Mouse (Mus musculus) layer of hippocampus, postnatal 36 days (tissue): ENCODE results near the gene Ccdc130. TPM values are rescaled to one million over a fixed set of nuclear protein-coding genes. Genes with fewer than 3 reads are reported as not detected.
A peak's percentile ranks its signal among the peaks of the same experiment; 100 is the strongest.

ENCODE experiments used
- DNase-seq, 2 experiments: peaks; one replicate each; pipeline ENCODE4 v3.0.0; 2022
- total RNA-seq, 2 experiments: library from RNA; stranded (reverse); gene quantifications; 2 replicates each; pipeline ENCODE4 v1.2.3; 2021

Gene Ccdc130
- total RNA-seq, 2 experiments from 2014 or later, result 28.4 to 30.9 TPM

- peak; percentile 98 for DNase-seq
These were observed 33.1 kb downstream of the Ccdc130 start, which contains the start of gene Zswim4 for GRCm38 (mm10) chr8:84236998-84237473. Zswim4 (minus strand) TSS chr8:84237055.

- no peak for DNase-seq
These were observed 33.7 kb downstream of the Ccdc130 start for GRCm38 (mm10) chr8:84236410-84236997.

- DNase-seq, result no peak
These were observed 34.3 kb downstream of the Ccdc130 start for GRCm38 (mm10) chr8:84235746-84236409.

- DNase-seq, result no peak
These were observed 37.1 kb downstream of the Ccdc130 start for GRCm38 (mm10) chr8:84233055-84233454.

- no peak for DNase-seq
These were observed 39.4 kb downstream of the Ccdc130 start for GRCm38 (mm10) chr8:84230735-84231134.

- DNase-seq, result peak in 1 of 2 experiments; percentile 37
These were observed 46.7 kb downstream of the Ccdc130 start for GRCm38 (mm10) chr8:84223322-84224029.

- peak in 1 of 2 experiments; percentile 69 for DNase-seq
These were observed 47.5 kb downstream of the Ccdc130 start for GRCm38 (mm10) chr8:84222566-84223165.

- no peak for DNase-seq
These were observed 50.1 kb downstream of the Ccdc130 start for GRCm38 (mm10) chr8:84220105-84220504.

- no peak for DNase-seq
These were observed 52.0 kb downstream of the Ccdc130 start for GRCm38 (mm10) chr8:84218143-84218542.

- no peak for DNase-seq
These were observed 53.0 kb downstream of the Ccdc130 start for GRCm38 (mm10) chr8:84217206-84217605.

- no peak for DNase-seq
These were observed 56.9 kb downstream of the Ccdc130 start for GRCm38 (mm10) chr8:84213277-84213676.

- no peak for DNase-seq
These were observed 58.2 kb downstream of the Ccdc130 start for GRCm38 (mm10) chr8:84211881-84212563.

GRCm38 (mm10) chr8:84211202-84211601, 59.0 kb downstream of the Ccdc130 start:
- no peak for DNase-seq

GRCm38 (mm10) chr8:84210167-84210791, 59.9 kb downstream of the Ccdc130 start:
- peak; percentile 73 to 75 for DNase-seq

- DNase-seq, result no peak
These were observed 61.5 kb downstream of the Ccdc130 start for GRCm38 (mm10) chr8:84208381-84209380.

- DNase-seq, result no peak
These were observed 62.4 kb downstream of the Ccdc130 start for GRCm38 (mm10) chr8:84207811-84208210.
